Mouse (Mus musculus) T-helper 1 cell (primary cell): Measurements from ENCODE around the gene Pcsk1n.
"Not testable (repeated sequence)": the region's sequence is repeated elsewhere in the genome, so short reads cannot be mapped to it uniquely, and the experiment has no call there.

ENCODE experiments used
- in situ Hi-C: fragments of 300-600 bp; cut with MboI, MseI; formaldehyde crosslinking; loops from one replicate; pipeline ENCODE4 v1.15.1; 2025; ENCODE audit warnings: high pct_unique_total_duplicates

Gene Pcsk1n

GRCm38 (mm10) chrX:7919601-7920383 lies at the start of gene Pcsk1n:
TSS of gene Pcsk1n (plus strand) at chrX:7919822.
- in situ Hi-C loops = loop anchor here (5.0 kb wide), 1 partner anchor 98 kb away; the partner anchor contains the start of gene Glod5

GRCm38 (mm10) chrX:7869826-7870225 lies 49.8 kb upstream of the Pcsk1n start:
- in situ Hi-C loops = no loop called here

- in situ Hi-C loops = no loop called here
Measured at GRCm38 (mm10) chrX:7878007-7878419, 41.6 kb upstream of the Pcsk1n start, which contains the start of gene Pim2. TSS of gene Pim2 (plus strand) at chrX:7878262.

- in situ Hi-C loops = no loop called here
Measured at GRCm38 (mm10) chrX:7878495-7878894, 41.1 kb upstream of the Pcsk1n start.

- in situ Hi-C loops = no loop called here
Measured at GRCm38 (mm10) chrX:7879819-7880218, 39.8 kb upstream of the Pcsk1n start.

GRCm38 (mm10) chrX:7883841-7884567 lies 35.6 kb upstream of the Pcsk1n start, which contains the start of gene Slc35a2:
TSS of gene Slc35a2 (plus strand) at chrX:7884028.
- in situ Hi-C loops = no loop called here

- in situ Hi-C loops = no loop called here
Measured at GRCm38 (mm10) chrX:7898211-7898610, 21.4 kb upstream of the Pcsk1n start.

- in situ Hi-C loops = no loop called here
Measured at GRCm38 (mm10) chrX:7898880-7899874, 20.4 kb upstream of the Pcsk1n start, which contains the start of the genes Pqbp1 and Timm17b. TSS of gene Pqbp1 (minus strand) at chrX:7899269. TSS of gene Timm17b (plus strand) at chrX:7899357.

- in situ Hi-C loops = no loop called here
Measured at GRCm38 (mm10) chrX:7904441-7904840, 15.2 kb upstream of the Pcsk1n start.

GRCm38 (mm10) chrX:7907735-7908134 lies 11.9 kb upstream of the Pcsk1n start, which contains the start of gene Gm10491:
TSS of gene Gm10491 (minus strand) at chrX:7907835.
- in situ Hi-C loops = no loop called here

- in situ Hi-C loops = not testable (repeated sequence)
Measured at GRCm38 (mm10) chrX:7909242-7909641, 10.4 kb upstream of the Pcsk1n start, which contains the start of gene Gm10490. TSS of gene Gm10490 (plus strand) at chrX:7909542.

GRCm38 (mm10) chrX:7910473-7910872 lies 9.1 kb upstream of the Pcsk1n start:
- in situ Hi-C loops = no loop called here

- in situ Hi-C loops = not testable (repeated sequence)
Measured at GRCm38 (mm10) chrX:7915669-7916068, 4.0 kb upstream of the Pcsk1n start.

GRCm38 (mm10) chrX:7917960-7918359 lies 1.7 kb upstream of the Pcsk1n start:
- in situ Hi-C loops = not testable (repeated sequence)

- in situ Hi-C loops = loop anchor here (5.0 kb wide), 1 partner anchor 95 kb away; the partner anchor contains the start of gene Glod5
Measured at GRCm38 (mm10) chrX:7922032-7922431, 2.4 kb downstream of the Pcsk1n start.

GRCm38 (mm10) chrX:7926266-7926665 lies 6.6 kb downstream of the Pcsk1n start:
- in situ Hi-C loops = no loop called here

- in situ Hi-C loops = no loop called here
Measured at GRCm38 (mm10) chrX:7927116-7927515, 7.5 kb downstream of the Pcsk1n start.

- in situ Hi-C loops = no loop called here
Measured at GRCm38 (mm10) chrX:7928270-7928790, 8.7 kb downstream of the Pcsk1n start, which contains the start of gene Eras. TSS of gene Eras (minus strand) at chrX:7928607.

- in situ Hi-C loops = no loop called here
Measured at GRCm38 (mm10) chrX:7936874-7937273, 17.3 kb downstream of the Pcsk1n start.

GRCm38 (mm10) chrX:7937667-7938066 lies 18.0 kb downstream of the Pcsk1n start:
- in situ Hi-C loops = no loop called here

- in situ Hi-C loops = no loop called here
Measured at GRCm38 (mm10) chrX:7945618-7946017, 26.0 kb downstream of the Pcsk1n start.
